Mouse (Mus musculus) lung, postnatal 14 days (tissue): Measurements from ENCODE around the gene Mipep.

Source experiments
- DNase-seq: peaks from one replicate; pipeline ENCODE4 v3.0.0; 2021

Gene Mipep

DNA sequence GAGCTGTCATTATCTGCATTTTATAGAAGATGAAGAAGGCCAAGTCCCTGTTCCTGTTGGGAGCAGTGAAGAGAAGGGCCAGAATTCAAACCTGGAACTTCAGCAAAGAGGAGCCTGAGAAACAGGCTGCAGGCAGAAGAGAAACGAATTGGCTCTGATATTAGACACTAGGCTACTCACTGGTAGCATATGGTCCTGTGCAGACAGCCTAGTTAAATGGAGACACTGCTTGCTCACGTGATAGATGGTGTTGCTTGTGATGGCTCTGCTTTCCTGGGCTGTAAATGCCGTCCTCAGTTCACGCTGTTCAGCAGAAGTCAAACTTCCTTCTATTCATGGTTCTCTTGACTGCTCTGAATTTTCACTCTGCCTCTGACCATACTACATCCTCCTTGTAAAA is 98.3 kb downstream of the Mipep start:
- DNase-seq, result no peak

- DNase-seq, result no peak
Measured at GRCm38 (mm10) chr14:60885361-60885950, 101.1 kb downstream of the Mipep start.

DNA sequence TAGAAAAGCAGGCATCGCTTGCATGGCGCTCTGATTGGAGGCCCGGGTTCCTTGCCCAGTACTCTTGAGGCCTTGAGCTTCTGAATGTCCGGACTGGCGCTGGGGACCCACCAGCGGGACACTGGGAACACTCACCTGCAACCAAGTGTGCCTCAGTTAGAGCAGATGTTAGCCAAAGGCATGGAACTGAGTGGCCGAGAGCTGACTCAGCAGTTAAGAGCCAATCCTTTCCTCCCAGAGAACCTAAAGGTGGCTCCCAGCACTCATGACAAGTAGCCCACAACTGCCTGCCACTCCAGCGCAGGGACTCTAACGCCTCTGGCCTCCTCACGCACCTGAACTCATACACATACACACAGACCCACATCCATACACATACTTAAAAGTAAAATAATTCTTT is 109.5 kb downstream of the Mipep start:
- DNase-seq, result no peak

- DNase-seq, result no peak
Measured at GRCm38 (mm10) chr14:60895172-60896000, 111.0 kb downstream of the Mipep start.

DNA sequence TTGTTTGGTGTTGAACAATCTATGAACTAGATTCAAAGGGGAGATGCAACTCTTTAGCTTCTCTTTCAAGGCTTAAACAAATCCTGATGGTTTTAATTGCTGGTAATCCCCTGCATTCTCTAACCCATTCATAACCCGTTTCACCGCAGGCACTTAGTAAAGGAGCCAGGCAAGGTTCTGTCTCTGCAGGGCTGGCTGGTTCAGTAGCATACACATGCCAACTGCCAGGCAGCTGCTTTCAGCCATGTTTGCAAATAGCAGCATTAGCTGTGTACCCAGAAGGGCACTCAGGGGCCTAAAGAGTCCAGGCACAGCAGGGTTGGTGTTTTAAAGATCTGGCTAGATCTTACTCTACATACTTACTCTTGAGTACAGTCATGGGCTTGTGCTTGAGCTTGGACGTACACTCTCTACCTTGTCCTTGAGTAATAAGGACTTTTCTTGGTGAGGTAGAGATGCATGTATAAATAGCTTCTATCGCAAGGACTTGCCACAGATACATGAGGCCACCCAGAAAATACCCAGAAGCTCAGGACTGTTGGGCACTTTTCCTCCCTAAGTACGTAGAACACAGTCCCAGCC is 113.8 kb downstream of the Mipep start:
- DNase-seq, result no peak

DNA sequence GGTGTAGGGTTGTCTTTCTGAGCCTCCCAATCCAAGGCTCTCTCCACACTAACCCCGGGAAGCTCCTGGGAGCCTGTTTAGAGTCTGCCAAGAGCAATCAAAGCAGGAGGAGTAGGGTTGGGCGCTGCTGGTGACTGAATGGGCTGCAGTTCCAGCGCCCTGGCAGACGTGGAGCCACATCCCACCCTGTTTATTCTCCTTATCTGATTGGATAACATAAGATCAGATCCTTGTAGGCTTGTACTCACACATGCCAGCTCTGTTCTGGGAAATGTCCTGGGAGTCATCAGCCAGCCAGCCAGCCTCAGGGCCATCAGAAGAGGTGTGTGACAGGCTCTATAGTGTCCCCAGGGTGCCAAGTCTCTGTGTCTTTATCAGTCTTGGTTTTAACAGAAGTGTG is 120.1 kb downstream of the Mipep start:
- DNase-seq, result no peak

DNA sequence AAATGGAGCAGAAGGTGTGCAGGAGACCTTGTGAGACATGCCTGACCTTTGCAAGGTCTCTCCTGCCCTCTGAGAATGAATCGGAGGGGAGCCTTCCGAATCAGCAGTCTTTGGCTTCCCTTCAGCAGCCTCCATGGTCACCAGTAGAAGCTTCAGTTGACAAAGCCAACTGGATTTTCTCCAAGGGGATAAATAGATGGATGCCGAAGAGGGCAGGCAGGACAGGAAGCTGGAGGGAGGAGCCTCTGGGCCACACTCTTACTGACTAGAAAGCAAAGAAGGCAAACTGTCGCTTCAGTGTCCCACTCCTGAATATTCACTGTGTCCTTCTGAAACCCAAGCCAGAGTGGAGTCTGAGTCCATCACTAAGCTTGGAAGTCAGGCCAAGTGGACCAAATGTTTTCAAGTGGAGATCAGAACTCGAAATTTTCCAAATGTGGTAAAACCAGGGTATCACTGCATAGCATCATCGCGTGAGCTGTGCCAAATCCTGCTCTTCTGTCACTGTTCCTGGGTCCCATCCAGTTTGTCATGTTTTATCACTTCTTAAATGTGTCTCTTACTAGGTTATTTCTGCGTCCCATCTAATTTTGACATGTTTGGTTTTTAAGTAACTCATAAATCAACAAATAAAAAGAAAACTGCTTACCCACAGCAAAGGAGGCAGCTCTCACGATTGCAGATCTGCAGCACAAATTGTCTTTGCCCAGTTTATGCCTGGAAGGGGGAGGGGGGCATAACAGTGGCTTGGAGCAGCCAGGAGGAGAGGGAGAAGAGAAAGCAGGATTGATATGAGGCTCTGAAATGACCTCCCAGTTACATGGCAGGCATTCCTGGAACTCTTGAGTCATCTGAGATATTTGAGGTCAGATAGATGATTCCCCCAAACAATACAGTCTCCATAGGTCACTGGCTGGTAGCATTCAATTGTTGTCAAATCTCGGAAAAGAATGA is 122.3 kb downstream of the Mipep start:
- no peak for DNase-seq

DNA sequence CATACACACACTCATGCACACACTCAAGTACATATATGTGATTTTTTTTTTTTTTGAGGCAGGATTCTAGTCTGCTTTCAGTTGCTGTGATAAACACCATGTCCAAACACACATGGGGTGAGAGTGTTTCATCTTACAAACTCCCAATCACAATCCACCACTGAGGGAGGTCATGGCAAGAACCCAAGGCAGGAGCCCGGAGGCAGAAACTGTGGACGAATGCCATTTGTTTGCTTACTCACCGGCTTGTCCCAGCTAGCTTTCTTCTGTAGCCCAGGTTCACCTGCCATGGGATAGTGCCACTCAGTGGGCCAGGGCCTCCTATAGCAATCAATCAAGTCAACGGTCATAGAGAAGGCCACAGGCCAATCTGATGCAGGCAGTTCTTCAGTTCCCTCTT is 125.0 kb downstream of the Mipep start:
- no peak for DNase-seq

DNA sequence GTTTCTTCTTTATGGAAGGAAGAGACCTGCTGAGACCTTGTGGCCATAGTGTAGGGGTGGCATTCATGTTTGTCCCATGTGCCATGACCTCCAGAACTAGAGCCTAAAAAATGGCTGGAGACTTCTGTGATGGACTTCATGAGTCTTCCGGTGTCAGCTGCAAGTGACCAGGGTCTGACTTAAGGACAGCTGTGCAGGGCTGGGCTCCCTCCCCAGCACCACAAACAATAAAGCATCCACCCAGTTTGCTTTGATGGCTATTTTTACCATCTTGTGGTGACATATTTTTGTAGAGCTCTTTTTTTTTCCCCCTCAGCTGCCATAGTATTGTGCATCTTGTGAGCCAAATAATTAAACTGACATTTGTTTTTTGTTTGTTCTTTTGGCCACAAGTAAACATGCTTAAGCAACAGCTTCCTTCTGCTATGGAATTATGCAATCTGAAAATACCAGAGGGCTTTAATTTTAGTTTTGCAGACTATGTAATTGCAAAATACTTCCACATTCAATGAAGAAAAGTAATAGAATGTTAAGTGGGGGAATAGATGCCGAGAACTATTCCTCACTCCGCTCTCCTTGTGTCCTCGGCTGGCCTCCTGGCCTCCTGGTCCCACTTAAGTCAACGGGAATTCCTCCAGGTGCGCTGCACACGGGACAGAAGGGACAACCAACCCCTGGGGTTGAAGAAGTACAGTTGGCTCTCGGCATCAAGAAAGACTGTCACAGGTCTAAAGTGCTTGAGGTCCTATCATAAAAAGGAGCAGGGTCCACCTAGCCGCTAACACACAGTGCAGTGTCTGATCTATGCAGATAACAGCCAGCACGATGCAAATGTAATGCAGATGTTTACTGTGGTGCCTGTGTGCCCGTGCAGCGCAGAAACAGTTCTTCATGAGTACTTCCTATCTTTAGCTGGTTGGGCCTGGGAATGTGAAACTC is 126.4 kb downstream of the Mipep start:
- DNase-seq, result no peak

DNA sequence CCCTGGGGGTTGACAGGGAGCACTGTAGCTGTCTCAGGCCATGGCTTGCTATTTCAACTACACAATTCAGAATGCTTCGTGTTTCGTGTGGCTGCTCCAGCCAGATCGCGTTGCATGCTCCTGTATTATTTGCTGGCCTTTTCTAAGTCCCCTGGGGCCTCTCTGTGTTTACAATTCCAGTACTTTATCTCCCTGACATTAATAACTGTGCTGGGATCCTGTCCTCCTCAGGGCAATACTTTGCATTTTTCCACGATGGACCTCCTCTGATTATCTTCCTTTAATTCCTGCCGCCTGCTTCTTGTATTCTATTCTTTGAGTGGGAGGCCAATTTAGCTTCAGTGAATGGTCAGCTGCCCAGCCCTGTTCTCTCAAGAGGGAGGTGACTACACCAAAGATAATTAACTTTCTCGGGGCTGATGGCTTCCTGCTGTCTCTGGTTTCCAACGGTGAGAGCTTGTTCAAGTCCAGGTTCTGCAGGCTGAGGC is 128.7 kb downstream of the Mipep start:
- DNase-seq, result no peak

DNA sequence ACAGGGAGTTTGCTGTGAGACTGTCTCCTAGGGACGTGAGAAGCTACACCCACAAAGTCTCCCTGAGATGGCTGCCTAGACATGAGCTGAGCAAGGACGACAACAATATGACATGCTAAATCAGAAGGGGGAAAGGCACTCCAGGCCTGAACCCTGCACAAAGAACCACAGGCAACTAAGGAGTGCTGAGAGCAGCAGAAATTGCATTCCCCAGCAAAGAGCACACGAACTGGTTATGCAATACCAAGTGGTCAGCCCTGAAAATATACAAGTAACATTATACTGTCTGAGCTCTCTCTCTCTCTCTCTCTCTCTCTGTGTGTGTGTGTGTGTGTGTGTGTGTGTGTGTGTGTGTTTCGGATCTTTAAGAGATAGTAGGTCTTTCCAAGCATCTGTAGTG is 132.3 kb downstream of the Mipep start:
- no peak for DNase-seq

GRCm38 (mm10) chr14:60926011-60926410 is 141.6 kb downstream of the Mipep start:
- DNase-seq, result no peak

- no peak for DNase-seq
Measured at GRCm38 (mm10) chr14:60935705-60936104, 151.3 kb downstream of the Mipep start.

- DNase-seq, result no peak
Measured at GRCm38 (mm10) chr14:60937481-60938039, 153.2 kb downstream of the Mipep start.
